Mouse (Mus musculus): ENCODE results near the gene Btbd18.

The Btbd18 gene

DNA sequence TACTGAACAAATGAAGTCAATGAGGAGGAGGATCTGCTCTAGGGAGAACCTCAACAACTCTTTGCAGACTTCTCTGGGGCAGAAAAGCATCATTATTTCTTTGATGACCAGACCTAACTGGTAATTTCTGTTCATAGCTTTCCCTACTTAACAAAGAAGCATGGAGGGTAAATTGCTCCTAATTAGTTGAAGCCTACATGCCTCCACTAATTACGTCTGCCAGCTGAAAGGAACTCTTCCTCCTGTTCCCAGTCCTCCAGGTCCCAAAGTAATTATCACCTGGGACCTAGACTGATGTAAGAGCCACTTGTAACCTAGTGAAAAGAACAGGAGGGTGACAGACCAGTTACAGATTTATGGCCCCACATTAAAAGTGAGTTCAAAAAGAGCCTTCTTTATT, 48.6 kb downstream of the Btbd18 start:
- no peak for DNase-seq

DNA sequence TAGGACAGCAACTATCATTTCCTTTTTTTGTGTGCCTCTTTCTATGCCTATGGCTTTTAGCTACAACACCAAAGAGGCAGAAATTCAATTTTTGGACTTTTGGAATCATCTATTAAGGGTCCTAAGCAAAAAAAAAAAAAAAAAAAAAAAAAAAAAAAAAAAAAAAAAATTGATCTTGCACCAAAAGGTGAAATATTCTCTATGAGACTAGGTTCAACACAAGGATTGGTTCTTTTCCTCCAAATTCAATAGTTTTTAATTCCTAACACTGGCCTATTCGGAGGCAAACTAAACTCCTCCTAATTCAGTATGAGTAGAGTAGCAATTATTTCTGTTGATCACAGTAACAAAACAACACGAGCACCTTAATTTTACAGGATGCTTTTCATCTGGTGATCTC, 53.0 kb downstream of the Btbd18 start:
- no peak for DNase-seq

DNA sequence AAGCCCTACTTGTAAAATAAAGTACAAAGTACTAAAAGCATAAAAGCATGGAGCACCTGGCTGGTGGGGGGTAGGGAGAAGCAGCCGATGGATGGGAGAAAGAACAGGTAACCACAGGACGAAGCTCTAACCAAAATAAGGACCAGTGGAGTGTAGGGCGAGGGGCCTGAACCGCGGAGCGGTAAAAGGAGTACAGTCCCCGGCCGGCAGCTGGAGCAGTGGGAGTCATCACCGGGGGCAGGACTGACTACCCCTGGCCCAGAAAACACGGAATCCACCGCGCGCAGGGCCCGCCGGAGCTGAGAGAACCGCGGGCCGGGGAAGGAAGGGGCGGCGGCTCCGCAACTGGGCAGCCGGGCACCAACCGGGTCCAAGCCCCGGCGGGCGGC, 55.5 kb downstream of the Btbd18 start:
- DNase-seq = no peak

DNA sequence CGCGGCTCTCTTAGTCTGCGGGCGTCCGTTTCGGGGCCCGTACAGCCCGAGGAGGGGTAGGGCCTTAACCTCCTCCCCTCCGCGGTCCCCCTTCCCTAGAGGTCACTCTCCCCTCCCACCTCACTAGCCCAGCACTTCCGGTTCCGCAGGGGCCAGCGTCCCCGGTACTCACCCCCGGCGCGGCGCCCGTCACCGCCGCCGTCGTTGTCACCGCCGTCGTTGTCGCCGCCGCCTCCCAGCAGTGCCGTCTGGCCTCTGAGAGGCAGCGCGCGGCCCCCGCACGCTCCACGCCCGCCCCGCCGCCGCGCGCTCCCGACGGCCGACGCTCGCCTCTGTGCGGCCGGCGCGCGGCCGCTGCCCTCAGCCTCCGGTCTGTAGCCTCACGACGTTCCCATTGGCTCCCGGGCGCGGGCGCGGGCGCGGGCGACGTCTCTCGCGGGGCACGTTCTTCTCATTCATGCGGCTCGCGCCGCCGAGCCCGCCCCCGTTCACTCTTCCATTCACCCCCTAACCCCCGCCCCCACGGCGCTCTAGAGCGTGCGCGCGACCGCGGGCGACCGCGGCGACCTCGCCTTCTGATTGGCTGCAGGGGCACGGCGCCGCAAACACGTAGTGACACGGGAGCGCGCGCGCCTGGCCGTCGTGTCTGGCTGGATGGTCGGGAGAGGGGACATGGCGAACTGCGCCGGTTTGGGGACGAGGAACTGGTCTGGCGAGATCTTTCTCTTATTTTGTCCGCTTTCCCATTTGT, 56.1 kb downstream of the Btbd18 start, which contains the start of gene Zdhhc5:
TSS of gene Zdhhc5 (minus strand) at position 370 of the 751 bp plus-strand sequence.
- DNase-seq = peak; percentile 99

DNA sequence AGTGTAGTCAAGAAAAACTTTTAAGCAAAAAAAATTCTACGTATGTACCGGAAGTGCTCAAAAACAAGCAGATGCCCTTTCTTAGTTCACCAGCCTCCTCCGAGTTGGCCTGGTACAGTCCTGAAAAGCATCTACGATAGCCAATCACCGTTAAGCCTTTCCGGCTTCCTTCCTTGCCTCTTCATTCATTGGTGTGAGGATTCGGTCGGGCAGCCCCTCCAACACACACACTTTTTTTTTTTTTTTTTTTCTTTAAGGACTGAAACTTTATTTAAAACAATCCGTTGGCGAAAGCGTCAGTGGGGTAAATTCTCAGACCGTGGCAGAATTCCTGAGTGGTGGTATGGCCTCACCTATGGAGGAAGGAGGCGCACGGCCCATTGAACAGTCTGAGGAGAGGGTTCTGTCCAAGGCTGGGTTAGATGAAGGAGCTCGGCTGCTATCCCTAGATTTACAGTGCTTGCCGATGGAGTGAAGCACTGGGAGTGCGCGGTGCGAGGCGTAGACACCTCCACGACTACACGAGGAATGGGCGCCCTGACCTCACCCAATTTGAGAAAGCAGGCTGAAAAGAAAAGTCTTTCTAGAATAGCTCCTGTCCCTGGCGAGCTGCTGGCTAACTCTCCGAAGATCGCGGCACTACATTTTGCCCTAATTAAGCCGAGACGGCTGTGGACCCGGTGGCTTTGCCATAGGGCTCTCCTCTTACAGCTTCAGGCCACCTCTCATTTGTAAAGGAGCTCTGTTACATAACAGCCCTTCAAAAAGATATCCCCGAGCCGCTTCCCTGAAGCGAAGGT, 56.9 kb downstream of the Btbd18 start:
- peak; percentile 75 for DNase-seq

DNA sequence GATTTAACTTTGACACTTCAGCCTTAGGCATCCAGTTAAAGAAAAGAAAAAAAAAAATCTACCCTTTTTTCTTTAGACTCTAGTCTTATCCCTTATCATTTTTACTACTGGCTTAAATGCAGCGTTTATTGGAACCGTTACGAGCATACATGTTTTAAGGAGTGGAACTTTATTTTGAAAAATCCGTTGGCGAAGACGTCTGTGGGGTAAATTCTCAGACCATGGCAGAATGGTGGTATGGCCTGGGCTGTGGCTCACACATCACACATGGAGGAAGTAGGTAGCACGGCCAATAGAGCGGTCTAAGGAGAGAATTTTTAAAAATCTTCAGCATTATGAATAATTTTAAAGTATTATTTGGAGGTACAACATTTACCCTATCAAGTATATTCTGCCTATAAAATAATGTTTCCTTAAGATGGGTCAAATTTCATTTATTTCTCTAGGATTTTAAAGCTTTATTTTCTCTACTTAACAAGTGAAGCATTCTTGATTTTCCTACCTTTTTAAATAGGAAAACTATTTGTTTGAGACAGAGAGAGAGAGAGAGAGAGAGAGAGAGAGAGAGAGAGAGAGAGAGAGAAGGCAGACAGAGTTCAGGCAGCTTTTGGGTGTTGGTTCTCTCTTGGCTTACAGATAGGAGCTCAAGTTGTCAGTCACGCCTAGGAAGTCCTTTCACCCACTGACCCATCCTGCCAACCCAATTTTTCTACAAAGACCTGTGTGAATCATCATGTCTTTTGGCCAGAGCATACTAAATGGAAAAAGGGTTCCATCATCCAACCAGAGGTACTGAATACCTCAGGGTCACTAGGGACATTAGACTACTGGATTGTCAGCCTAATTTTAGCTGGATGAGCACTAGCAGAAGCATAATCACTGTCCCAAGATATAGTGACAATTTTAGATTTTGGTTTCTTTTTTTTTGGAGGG, 57.8 kb downstream of the Btbd18 start:
- DNase-seq = no peak

DNA sequence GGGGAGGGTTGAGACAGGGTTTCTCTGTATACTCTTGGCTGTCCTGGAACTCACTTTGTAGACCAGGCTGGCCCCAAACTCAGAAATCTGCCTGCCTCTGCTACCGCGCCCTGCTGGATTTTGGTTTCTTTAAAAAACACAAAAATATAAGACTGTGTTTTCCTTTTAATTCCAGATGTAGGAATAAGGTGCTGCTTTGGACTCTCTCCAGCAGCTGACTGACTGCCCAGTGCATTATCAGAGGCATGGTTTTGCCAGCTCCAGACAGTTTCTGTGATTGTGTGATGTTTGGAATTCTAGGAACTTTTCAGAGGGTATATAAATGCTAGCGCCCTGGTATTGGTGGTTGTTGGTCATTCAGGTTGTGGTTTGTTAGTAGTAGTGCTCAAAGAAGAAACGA, 58.5 kb downstream of the Btbd18 start:
- DNase-seq = no peak

Data from cerebellum, adult 8-10 months (tissue).